Mouse (Mus musculus): ENCODE data around the gene Mxi1.

GRCm38 (mm10) chr19:53322438-53323048 is 12.2 kb downstream of the Mxi1 start:
- TF ChIP-seq CTCF (conservative IDR thresholded peaks at IDR 0.05; ENCODE audit: low read length) = 0 out of 2 replicates have a peak, but pooled peaks have one; percentile 14
- TF ChIP-seq POU5F1 (IDR thresholded peaks at IDR 0.05; ENCODE audit: borderline replicate concordance, low read length) = no peak
- no peak for TF ChIP-seq NANOG (IDR thresholded peaks at IDR 0.05; ENCODE audit: borderline replicate concordance, low read length)
